Mouse (Mus musculus): ENCODE measurements around the gene Anapc5. TPM values are rescaled to one million over a fixed set of nuclear protein-coding genes. Genes with fewer than 3 reads are reported as not detected.

Gene Anapc5
- total and polyA plus RNA-seq, 2 experiments from 2014 or later = 445 to 533 TPM

- H3K27ac ChIP-seq (ENCODE audit: low read depth, low read length) = no peak overlapping the region
- no peak overlapping the region for H3K4me2 ChIP-seq (ENCODE audit: low read depth)
- ATAC-seq = no peak
- no peaks in the 10 kb centered on the region for H3K4me1 ChIP-seq (ENCODE audit: insufficient read depth)
- TF ChIP-seq CTCF (IDR thresholded peaks at IDR 0.05; ENCODE audit: low read depth) = no peak
- H3K36me3 ChIP-seq (ENCODE audit: insufficient read depth) = peaks cover 43% of the 10 kb centered on the region
- no peaks in the 10 kb centered on the region for H3K9me3 ChIP-seq (ENCODE audit: low read length)
- no peak overlapping the region for H3K4me3 ChIP-seq (ENCODE audit: low read depth, low read length)
- WGBS = 87% methylated on average over 16 of the region's 16 CpGs
- DNase-seq = no peak
- H3K27me3 ChIP-seq (ENCODE audit: insufficient read depth, low read length) = no peaks in the 10 kb centered on the region
- H3K9ac ChIP-seq = no peak overlapping the region
Measured at GRCm38 (mm10) chr5:122754477-122754876, 66.7 kb downstream of the Anapc5 start.

GRCm38 (mm10) chr5:122747950-122748349, 73.2 kb downstream of the Anapc5 start:
- ATAC-seq = no peak
- TF ChIP-seq CTCF (IDR thresholded peaks at IDR 0.05; ENCODE audit: low read depth) = no peak
- Histone ChIP-seq H3K27ac (ENCODE audit: low read depth, low read length) (no peak overlapping the region), H3K36me3 (ENCODE audit: insufficient read depth) (peaks cover 58% of the 10 kb centered on the region), H3K27me3 (ENCODE audit: insufficient read depth, low read length) (no peaks in the 10 kb centered on the region), H3K9me3 (ENCODE audit: low read length) (no peaks in the 10 kb centered on the region), H3K4me1 (ENCODE audit: insufficient read depth) (no peaks in the 10 kb centered on the region), H3K9ac (no peak overlapping the region), H3K4me2 (ENCODE audit: low read depth) (no peak overlapping the region), H3K4me3 (ENCODE audit: low read depth, low read length) (no peak overlapping the region)
- DNase-seq = no peak
- 85% methylated on average over 7 of the region's 7 CpGs for WGBS

GRCm38 (mm10) chr5:122743880-122744422, 77.2 kb downstream of the Anapc5 start:
- Histone ChIP-seq H3K36me3 (ENCODE audit: insufficient read depth) (peaks cover 76% of the 10 kb centered on the region), H3K4me2 (ENCODE audit: low read depth) (no peak overlapping the region), H3K27me3 (ENCODE audit: insufficient read depth, low read length) (no peaks in the 10 kb centered on the region), H3K9ac (no peak overlapping the region), H3K27ac (ENCODE audit: low read depth, low read length) (no peak overlapping the region), H3K9me3 (ENCODE audit: low read length) (no peaks in the 10 kb centered on the region), H3K4me3 (ENCODE audit: low read depth, low read length) (no peak overlapping the region), H3K4me1 (ENCODE audit: insufficient read depth) (no peaks in the 10 kb centered on the region)
- WGBS = 84% methylated on average over 13 of the region's 13 CpGs
- DNase-seq (no peak), ATAC-seq (no peak)
- TF ChIP-seq CTCF (IDR thresholded peaks at IDR 0.05; ENCODE audit: low read depth) = no peak

Other genes with a start within 250 kb of the Anapc5 start
- gene Ift81, start 206.8 kb downstream of the Anapc5 start, total RNA-seq (2014; rRNA removed) = 46.0 and 48.1 TPM in 2 replicates
- 62.9 and 67.0 TPM in 2 replicates for gene Ift81, start 206.8 kb downstream of the Anapc5 start, polyA plus RNA-seq (2015; fragmentation: Nextera tagmentation; extraction: Ambion mirVana)
- gene P2rx7, start 177.4 kb downstream of the Anapc5 start, total RNA-seq (2014; rRNA removed) = 6.0 and 7.2 TPM in 2 replicates
- gene P2rx7, start 177.4 kb downstream of the Anapc5 start, polyA plus RNA-seq (2015; fragmentation: Nextera tagmentation; extraction: Ambion mirVana) = 1.9 and 2.7 TPM in 2 replicates
- gene P2rx4, start 113.8 kb downstream of the Anapc5 start, total RNA-seq (2014; rRNA removed) = 13.2 and 13.6 TPM in 2 replicates
- gene P2rx4, start 113.8 kb downstream of the Anapc5 start, polyA plus RNA-seq (2015; fragmentation: Nextera tagmentation; extraction: Ambion mirVana) = 10.0 and 11.2 TPM in 2 replicates
- gene Camkk2, start 41.9 kb downstream of the Anapc5 start, total RNA-seq (2014; rRNA removed) = 89.3 and 106 TPM in 2 replicates
- 76.2 and 93.8 TPM in 2 replicates for gene Camkk2, start 41.9 kb downstream of the Anapc5 start, polyA plus RNA-seq (2015; fragmentation: Nextera tagmentation; extraction: Ambion mirVana)
- 32.1 and 39.3 TPM in 2 replicates for gene Rnf34, start 28.7 kb upstream of the Anapc5 start, total RNA-seq (2014; rRNA removed)
- gene Rnf34, start 28.7 kb upstream of the Anapc5 start, polyA plus RNA-seq (2015; fragmentation: Nextera tagmentation; extraction: Ambion mirVana) = 46.1 and 46.6 TPM in 2 replicates
- gene Kdm2b, start 168.5 kb upstream of the Anapc5 start, total RNA-seq (2014; rRNA removed) = 127 and 158 TPM in 2 replicates
- 84.6 and 91.7 TPM in 2 replicates for gene Kdm2b, start 168.5 kb upstream of the Anapc5 start, polyA plus RNA-seq (2015; fragmentation: Nextera tagmentation; extraction: Ambion mirVana)
- 13.8 and 19.4 TPM in 2 replicates for gene Orai1, start 193.7 kb upstream of the Anapc5 start, total RNA-seq (2014; rRNA removed)
- gene Orai1, start 193.7 kb upstream of the Anapc5 start, polyA plus RNA-seq (2015; fragmentation: Nextera tagmentation; extraction: Ambion mirVana) = 10.7 and 14.4 TPM in 2 replicates
- 0.23 TPM in 1 of 2 replicates, not detected in the other for gene Morn3, start 225.7 kb upstream of the Anapc5 start, total RNA-seq (2014; rRNA removed)
- 1.1 and 1.5 TPM in 2 replicates for gene Morn3, start 225.7 kb upstream of the Anapc5 start, polyA plus RNA-seq (2015; fragmentation: Nextera tagmentation; extraction: Ambion mirVana)
- gene Tmem120b, start 247.1 kb upstream of the Anapc5 start, total RNA-seq (2014; rRNA removed) = 18.0 and 18.1 TPM in 2 replicates
- 21.2 and 22.2 TPM in 2 replicates for gene Tmem120b, start 247.1 kb upstream of the Anapc5 start, polyA plus RNA-seq (2015; fragmentation: Nextera tagmentation; extraction: Ambion mirVana)